Mouse (Mus musculus) kidney, embryonic 14.5 days (tissue): ENCODE data around the gene Mtln. TPM values are rescaled to one million over a fixed set of nuclear protein-coding genes. Genes with fewer than 3 reads are reported as not detected.
A peak's percentile ranks its signal among the peaks of the same experiment; 100 is the strongest.

Source experiments
- ATAC-seq: fragments of 200-750 bp; cut with Nextera tagmentation; 2 replicates; pipeline ENCODE4 v1.8.0; 2017; ENCODE audit warnings: moderate number of reproducible peaks, mild to moderate bottlenecking, moderate TSS enrichment, moderate library complexity; ENCODE audit not compliant: low FRiP score, low TSS enrichment
- H3K27ac ChIP-seq: fragments of 300-500 bp; sonication (generic); 2 replicates; pipeline ENCODE4 v1.5.1; 2014; ENCODE audit warnings: low read depth, mild to moderate bottlenecking, low read length, moderate library complexity, mixed read lengths
- H3K27me3 ChIP-seq: fragments of 300-500 bp; sonication (generic); 2 replicates; pipeline ENCODE4 v1.6.1; 2014; ENCODE audit warnings: mild to moderate bottlenecking, low read length; ENCODE audit not compliant: control insufficient read depth, insufficient read depth
- H3K36me3 ChIP-seq: fragments of 300-500 bp; sonication (generic); 2 replicates; pipeline ENCODE4 v1.6.1; 2014; ENCODE audit warnings: low read length, mixed read lengths; ENCODE audit not compliant: control insufficient read depth, insufficient read depth
- H3K4me1 ChIP-seq: fragments of 300-500 bp; sonication (generic); 2 replicates; pipeline ENCODE4 v1.6.1; 2014; ENCODE audit warnings: low read length, mixed read lengths; ENCODE audit not compliant: control insufficient read depth, insufficient read depth
- H3K4me2 ChIP-seq: fragments of 300-500 bp; sonication (generic); replicated peaks from 2 replicates; pipeline ENCODE4 v1.6.1; 2014; ENCODE audit warnings: low read depth, mild to moderate bottlenecking, low read length
- H3K4me3 ChIP-seq: fragments of 300-500 bp; sonication (generic); 2 replicates; pipeline ENCODE4 v1.5.1; 2014; ENCODE audit warnings: mild to moderate bottlenecking, low read length
- H3K9ac ChIP-seq: fragments of 300-500 bp; sonication (generic); 2 replicates; pipeline ENCODE4 v1.6.1; 2014; ENCODE audit warnings: low read depth, mild to moderate bottlenecking, low read length, moderate library complexity
- H3K9me3 ChIP-seq: fragments of 300-500 bp; sonication (generic); 2 replicates; pipeline ENCODE4 v1.6.1; 2016; ENCODE audit warnings: low read length; ENCODE audit not compliant: control insufficient read depth
- WGBS: fragments of 180-500 bp; shearing (Covaris S2); extraction: QIAGEN DNeasy Blood & Tissue Kit; methylation state at CpG from one replicate; pipeline ENCODE4 v1.1.7; 2014; 5-methylcytosine and 5-hydroxymethylcytosine counted together
- polyA plus RNA-seq: library from polyadenylated mRNA; unstranded; fragments of >200 nt; fragmentation: Nextera tagmentation; extraction: Ambion mirVana; gene quantifications from 2 replicates; pipeline ENCODE4 v1.2.1, GENCODE M21; 2014

Mtln gene
- 37.6 and 47.7 TPM in 2 replicates for polyA plus RNA-seq

DNA sequence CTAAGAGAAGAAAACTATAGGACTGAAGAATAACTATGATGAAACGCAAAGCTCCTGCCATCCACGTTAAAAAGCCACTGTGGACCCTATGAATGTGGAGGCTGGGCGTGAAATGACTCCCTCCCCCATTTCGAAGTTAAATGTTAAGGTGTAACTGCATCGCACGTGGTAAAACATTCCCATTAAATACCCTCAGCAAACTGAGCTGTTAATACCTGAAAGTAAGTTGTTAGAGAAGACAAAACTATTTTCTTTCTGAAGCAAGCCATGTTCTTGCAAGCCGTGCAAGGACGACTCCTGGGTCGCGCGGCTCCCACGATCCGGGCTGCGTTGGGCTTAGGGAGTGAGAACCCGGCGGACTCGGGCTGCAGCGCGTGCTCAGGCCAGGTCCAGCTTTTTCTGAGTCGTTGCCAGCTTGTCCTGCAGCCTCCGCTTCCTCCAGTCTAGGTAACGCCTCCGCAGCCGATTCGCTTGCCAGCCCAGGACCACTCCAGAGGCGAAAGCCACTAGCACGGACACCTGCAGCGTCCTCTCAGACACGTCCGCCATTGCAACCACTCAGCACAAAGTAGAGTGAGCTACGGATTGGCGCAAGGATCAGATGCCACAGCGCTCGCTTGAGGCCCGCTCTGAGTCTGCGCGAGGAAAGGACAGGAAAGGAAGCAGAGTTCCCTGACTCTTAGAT, at the start of gene Mtln:
TSS of gene Mtln (minus strand) at position 570 of the 685 bp plus-strand sequence.
- peak; percentile 94 for ATAC-seq
- no peaks in the 10 kb centered on the region for H3K27me3 ChIP-seq
- under 1% methylated on average over 37 of the region's 37 CpGs for WGBS
- H3K4me1 ChIP-seq, result peaks cover 20% of the 10 kb centered on the region
- peak within 1 kb of the TSS; percentile 92 for H3K27ac ChIP-seq
- peak within 1 kb of the TSS; percentile 80 for H3K4me3 ChIP-seq
- no peaks in the 10 kb centered on the region for H3K36me3 ChIP-seq
- H3K9ac ChIP-seq, result peak within 1 kb of the TSS; percentile 81
- H3K9me3 ChIP-seq, result no peaks in the 10 kb centered on the region
- peak within 1 kb of the TSS; percentile 53 for H3K4me2 ChIP-seq

DNA sequence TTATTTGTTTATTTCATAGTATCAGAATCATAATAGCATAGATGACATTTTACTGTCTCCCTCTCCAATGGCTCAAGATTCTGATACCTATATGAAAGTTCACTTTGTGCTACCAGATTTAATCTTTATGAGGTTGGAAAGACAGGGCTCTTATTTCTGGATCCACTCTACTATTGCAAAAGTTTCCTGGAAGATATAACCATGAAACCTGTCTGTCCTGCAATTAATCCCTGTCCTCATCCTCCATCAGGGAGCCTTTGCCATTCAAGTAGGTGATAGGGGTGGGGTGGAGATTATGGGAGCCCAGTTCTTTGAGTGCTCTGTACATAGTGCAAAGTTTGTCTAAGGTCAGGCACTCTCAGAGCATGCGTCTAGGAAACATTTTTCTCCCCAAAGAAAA, 49.1 kb upstream of the Mtln start:
- WGBS, result 79% methylated on average over 1 of the region's 1 CpGs
- H3K27me3 ChIP-seq, result peaks cover 30% of the 10 kb centered on the region
- no peak overlapping the region for H3K4me2 ChIP-seq
- H3K9me3 ChIP-seq, result no peaks in the 10 kb centered on the region
- ATAC-seq, result no peak
- H3K27ac ChIP-seq, result no peak overlapping the region
- no peak overlapping the region for H3K9ac ChIP-seq
- H3K36me3 ChIP-seq, result no peaks in the 10 kb centered on the region
- no peaks in the 10 kb centered on the region for H3K4me1 ChIP-seq
- no peak overlapping the region for H3K4me3 ChIP-seq

DNA sequence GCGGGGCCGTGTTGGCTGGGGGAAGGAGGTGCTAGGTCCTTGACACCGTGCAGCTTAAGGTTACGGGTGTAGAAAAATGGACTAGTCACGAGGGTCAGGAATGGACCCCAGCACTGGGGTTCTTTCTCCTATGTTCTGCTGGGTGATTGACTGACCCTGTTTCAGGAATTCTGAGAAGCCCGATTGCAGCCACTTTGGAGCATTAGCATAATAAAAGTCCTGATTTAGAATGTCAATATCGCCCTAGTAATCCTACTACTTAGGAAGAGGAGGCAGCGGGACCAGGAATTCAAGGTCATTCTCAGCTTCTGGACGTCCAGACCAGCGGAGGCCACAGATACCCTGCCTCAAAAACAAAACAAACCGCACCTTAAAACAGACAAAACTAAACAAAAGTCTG, 47.1 kb upstream of the Mtln start:
- H3K9ac ChIP-seq, result no peak overlapping the region
- no peak for ATAC-seq
- H3K27me3 ChIP-seq, result peaks cover 30% of the 10 kb centered on the region
- no peaks in the 10 kb centered on the region for H3K36me3 ChIP-seq
- no peak overlapping the region for H3K4me3 ChIP-seq
- no peak overlapping the region for H3K4me2 ChIP-seq
- 16% methylated on average over 11 of the region's 11 CpGs for WGBS
- no peak overlapping the region for H3K27ac ChIP-seq
- H3K9me3 ChIP-seq, result no peaks in the 10 kb centered on the region
- no peaks in the 10 kb centered on the region for H3K4me1 ChIP-seq

DNA sequence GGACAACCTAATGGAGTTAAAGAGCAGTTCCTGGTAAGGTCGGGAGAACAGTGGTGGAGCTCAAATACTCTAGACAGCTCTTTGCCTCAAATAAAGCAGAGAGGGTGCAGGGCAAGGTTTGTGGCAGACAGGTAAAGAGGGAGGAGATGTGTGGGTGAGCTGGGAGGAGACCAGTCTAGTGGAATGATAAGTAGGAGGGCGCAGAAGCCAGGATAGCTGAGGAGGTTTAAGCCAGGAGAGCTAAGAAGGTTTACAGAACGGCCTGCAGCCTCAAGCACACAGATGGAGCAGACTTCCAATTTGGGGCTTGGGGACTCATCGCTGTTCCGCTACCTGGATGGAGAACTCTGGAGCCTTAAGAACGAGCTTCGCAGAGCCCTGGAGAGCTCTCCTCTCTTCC, 46.3 kb upstream of the Mtln start, which contains the start of gene Acoxl:
TSS of gene Acoxl (plus strand) at position 301 of the 400 bp plus-strand sequence.
- Histone ChIP-seq H3K27ac (no peak within 1 kb of the TSS), H3K4me2 (no peak within 1 kb of the TSS), H3K9ac (no peak within 1 kb of the TSS), H3K9me3 (no peaks in the 10 kb centered on the region), H3K36me3 (no peaks in the 10 kb centered on the region), H3K27me3 (peaks cover 30% of the 10 kb centered on the region), H3K4me1 (no peaks in the 10 kb centered on the region), H3K4me3 (no peak within 1 kb of the TSS)
- 70% methylated on average over 7 of the region's 7 CpGs for WGBS
- no peak for ATAC-seq

DNA sequence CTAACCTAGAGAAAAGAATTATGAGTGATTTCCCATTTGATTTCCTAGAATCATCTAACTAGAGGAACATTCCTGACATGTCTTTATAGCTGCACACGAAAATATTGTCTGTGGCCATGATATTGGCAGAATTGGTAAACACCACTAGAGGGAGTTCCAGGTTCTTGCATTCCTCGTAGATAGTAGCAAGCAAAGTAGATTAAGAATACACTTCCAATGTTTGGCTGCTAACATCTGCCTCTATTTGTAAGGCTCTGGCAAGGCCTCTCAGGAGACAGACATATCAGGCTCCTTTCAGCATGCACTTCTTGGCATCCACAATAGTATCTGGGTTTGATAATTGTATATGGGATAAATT, 40.5 kb upstream of the Mtln start:
- Histone ChIP-seq H3K4me3 (no peak overlapping the region), H3K4me1 (no peaks in the 10 kb centered on the region), H3K9me3 (no peaks in the 10 kb centered on the region), H3K36me3 (no peaks in the 10 kb centered on the region; the same call in 1 of the 2 replicates), H3K27ac (no peak overlapping the region), H3K27me3 (no peaks in the 10 kb centered on the region), H3K4me2 (no peak overlapping the region), H3K9ac (no peak overlapping the region)
- WGBS, result 21% methylated on average over 2 of the region's 2 CpGs
- no peak for ATAC-seq

DNA sequence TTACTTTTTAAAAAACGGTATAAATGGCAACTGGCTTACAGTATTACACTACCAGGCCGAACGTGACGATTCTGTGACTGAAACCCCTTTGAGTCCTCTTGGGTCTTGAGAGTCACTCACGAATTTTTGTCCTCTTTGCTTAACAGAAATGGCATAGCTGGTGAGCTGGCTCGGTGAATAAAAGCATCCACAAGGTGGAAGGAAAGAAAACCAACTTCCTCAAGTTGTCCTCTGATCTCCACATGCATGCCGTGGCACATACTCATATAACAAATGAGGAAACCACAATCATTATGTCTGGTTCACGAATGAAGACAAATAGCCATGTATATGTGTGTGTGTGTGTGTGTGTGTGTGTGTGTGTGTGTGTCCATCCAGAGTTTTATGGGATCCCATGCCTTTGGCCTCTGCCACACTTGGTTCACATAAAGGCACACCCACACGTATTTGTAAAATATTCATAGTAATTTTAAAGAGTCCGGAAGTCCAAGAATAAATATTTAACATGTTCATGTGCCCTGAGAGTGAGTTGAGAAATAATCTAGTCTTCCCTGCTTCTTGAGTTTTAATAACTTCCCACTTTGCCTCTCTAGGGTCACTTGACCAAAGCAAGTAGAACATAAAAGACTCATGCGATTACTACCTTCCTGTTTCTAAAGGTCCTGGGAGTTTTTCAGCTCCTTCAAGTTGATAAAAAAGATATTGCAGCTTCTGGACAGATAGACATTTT, 40.0 kb upstream of the Mtln start:
- ATAC-seq, result no peak; the same call in none of the 2 replicates
- Histone ChIP-seq H3K9me3 (no peaks in the 10 kb centered on the region), H3K27me3 (no peaks in the 10 kb centered on the region), H3K36me3 (peaks cover 5% of the 10 kb centered on the region; the same call in 1 of the 2 replicates), H3K9ac (peak overlapping the region; percentile 28; the same call in 1 of the 2 replicates), H3K4me3 (peak overlapping the region; percentile 89), H3K4me1 (no peaks in the 10 kb centered on the region), H3K4me2 (peak overlapping the region; percentile 54), H3K27ac (no peak overlapping the region)
- WGBS, result 42% methylated on average over 11 of the region's 11 CpGs

DNA sequence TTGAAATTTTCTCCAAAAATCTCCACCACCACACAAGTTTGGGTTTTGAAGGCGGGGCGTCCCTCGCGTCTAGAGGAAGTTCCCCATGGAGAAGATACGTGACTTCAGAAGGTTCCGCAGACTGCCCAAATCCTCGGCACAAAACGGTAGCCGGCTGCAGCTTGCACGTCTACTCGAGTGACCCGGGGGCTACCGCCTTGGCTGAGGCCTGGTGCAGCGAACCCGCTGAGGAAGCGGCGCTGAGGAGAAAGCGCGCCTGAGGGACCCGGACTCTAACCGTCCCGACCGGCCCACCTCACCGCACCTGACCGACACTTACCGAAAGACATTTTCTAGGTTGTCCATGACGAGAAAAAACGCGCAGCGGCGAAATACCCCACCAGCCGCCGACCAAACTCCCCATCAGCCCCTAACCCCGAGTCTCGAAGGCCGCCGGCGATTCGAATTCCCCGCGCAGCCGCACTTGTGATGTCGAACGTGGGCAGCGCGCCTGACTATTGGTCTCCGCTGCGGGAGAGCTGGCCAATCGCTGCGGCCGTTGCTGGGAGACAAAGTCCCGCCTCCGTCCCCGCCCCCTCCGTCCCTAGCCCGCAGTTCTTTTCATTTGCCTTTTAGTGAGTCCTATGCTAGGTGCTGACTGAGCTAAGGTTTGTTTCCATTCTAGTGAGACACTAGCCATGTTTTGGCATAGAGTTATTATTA, 39.3 kb upstream of the Mtln start, which contains the start of gene Bub1:
TSS of gene Bub1 (minus strand) at position 465 of the 702 bp plus-strand sequence.
- H3K4me1 ChIP-seq, result no peaks in the 10 kb centered on the region
- H3K4me3 ChIP-seq, result peak within 1 kb of the TSS; percentile 89
- H3K27me3 ChIP-seq, result no peaks in the 10 kb centered on the region
- WGBS, result under 1% methylated on average over 56 of the region's 56 CpGs
- peak within 1 kb of the TSS; percentile 74 for H3K9ac ChIP-seq
- peaks cover 9% of the 10 kb centered on the region; the same call in 1 of the 2 replicates for H3K36me3 ChIP-seq
- peak within 1 kb of the TSS; percentile 54 for H3K4me2 ChIP-seq
- H3K9me3 ChIP-seq, result no peaks in the 10 kb centered on the region
- peak; percentile 97 for ATAC-seq
- no peak within 1 kb of the TSS for H3K27ac ChIP-seq

DNA sequence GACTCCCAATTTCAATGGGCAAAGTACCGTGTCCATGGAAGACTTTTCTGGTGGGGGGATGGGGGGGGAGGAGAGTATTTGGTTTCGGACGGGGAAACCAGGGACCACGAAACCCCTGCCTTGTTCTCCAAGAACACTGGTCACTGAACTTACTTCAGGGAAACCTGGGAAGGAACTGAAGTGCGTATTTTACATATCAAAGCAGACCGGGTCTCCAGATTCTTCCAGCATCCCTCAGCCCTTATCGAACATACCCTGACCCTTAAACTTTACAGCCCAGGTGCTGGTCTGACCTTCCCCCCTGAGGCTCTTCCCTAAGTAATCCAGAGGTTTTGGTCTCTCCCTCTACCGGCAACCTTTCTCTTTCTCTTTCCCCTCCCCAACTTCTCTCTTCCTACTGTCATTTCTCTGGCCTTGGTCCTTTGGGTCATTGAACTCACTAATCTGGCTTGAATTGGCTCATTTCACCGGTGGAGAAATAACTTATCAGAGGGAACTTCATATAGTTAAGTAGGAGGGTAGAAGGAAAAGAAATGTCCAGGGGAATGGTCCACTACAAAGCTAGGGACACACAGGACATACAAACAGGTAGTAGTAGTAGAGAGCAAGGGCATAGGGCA, 2.5 kb downstream of the Mtln start:
- Histone ChIP-seq H3K4me2 (peak overlapping the region; percentile 76), H3K9me3 (no peaks in the 10 kb centered on the region), H3K27me3 (no peaks in the 10 kb centered on the region), H3K4me1 (peaks cover 20% of the 10 kb centered on the region), H3K27ac (no peak overlapping the region), H3K9ac (peak overlapping the region; percentile 82; the same call in 1 of the 2 replicates), H3K36me3 (no peaks in the 10 kb centered on the region), H3K4me3 (peak overlapping the region; percentile 77)
- no peak for ATAC-seq
- 17% methylated on average over 9 of the region's 9 CpGs for WGBS
